Mouse (Mus musculus) embryo, embryonic 10.5 days (tissue): Measurements from ENCODE around the gene Usp32.
A peak's percentile ranks its signal among the peaks of the same experiment; 100 is the strongest.

Source experiments
- DNase-seq: peaks from one replicate; pipeline ENCODE4 v3.0.0-alpha.2; 2015; ENCODE audit warnings: low spot score

Usp32 gene

DNA sequence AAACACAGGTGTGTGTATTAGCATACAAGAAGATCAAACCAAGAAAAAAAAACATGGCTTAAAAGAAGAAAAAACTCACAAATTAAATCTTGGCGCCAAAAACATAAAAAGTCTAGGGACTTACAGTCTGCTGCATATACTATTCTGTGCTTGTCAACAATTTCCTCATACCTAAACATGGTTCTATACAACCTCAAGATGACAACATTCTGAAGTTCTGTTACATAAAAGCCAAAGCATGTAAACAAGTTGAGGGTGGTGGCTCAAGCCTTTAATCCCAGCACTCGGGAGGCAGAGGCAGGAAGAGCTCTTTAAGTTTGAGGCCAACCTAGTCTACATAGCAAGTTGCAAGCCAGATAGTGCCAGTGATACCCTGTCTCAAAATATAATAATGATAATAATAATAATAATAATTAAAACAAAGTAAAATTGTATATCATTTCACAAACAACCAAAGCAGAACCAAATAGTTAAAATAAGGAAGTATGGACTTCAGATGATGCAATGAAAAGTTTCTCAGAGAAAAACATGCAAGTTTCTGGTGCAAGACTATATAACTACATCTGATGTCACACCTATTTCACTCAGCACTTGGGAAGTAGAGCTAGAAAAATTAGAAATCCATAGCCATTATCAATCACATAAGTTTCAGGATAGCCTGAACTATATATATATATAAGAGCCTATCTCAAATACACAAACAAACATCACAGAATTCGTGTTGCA is 16.5 kb downstream of the Usp32 start:
- DNase-seq = no peak

DNA sequence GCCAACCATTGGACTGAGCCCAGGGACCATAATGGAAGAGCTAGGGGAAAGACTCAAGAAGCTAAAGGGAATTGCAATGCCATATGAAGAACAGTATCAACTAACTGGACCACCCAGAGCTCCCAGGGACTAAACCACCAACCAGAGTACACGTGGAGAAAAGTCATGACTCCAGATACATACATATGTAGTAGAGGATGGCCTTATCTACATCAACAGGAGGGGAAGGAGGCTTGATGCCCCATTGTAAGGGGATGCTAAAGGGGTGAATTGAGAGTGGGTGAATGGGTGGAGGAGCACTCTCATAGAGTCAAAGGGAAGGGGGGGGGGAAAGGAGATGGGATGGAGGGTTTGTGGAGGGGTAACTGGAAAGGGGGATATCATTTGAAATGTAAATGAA is 17.9 kb downstream of the Usp32 start:
- no peak for DNase-seq

DNA sequence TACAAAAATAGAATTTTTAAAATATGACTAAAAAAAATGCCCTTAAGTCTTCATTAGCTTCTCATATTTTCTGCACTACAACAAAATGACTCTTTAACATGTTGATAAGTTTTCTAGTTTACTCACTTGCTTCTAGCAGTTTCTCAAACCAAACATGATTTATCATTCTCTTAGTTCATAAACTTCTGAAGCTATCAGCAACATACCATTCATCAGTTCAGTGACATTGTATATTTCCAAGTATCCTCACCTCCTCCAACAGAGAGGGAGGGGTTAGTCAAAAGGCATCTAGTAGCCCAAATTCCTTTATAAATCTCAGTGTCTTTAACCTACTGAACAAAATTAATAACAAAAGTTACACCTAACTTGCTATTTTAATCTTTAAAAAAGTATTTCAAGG is 22.8 kb downstream of the Usp32 start:
- no peak for DNase-seq

DNA sequence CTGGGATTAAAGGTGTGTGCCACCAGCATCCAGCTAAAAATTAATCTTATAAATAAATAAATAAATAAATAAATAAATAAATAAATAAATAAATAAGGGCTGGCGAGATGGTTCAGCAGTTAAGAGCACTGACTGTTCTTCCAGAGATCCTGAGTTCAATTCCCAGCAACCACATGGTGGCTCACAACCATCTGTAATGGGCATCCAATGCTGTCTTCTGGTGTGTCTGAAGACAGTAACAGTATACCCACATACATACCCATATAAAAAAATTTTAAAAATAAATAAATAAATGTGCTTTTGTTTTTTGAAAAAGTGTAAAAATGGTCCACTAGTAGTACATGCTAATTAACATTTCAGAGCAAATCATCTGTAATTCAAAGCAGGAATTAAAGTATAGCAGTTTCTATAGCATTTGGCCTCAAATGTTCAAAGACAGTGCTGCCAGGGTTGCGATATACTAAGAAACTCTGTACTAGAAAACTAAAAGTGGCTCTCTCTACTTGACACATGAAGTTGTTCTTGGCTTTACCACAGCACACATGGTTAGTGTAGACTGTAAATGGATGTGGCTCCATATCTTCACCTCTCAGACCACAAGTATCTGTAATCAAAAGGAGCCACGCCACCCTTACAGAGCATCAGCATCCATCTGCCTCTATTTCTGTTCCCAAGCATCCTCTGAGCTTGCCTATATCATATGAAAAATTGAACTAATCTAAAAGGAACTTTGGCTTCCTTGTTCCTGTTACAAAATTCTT is 23.7 kb downstream of the Usp32 start:
- DNase-seq = no peak

DNA sequence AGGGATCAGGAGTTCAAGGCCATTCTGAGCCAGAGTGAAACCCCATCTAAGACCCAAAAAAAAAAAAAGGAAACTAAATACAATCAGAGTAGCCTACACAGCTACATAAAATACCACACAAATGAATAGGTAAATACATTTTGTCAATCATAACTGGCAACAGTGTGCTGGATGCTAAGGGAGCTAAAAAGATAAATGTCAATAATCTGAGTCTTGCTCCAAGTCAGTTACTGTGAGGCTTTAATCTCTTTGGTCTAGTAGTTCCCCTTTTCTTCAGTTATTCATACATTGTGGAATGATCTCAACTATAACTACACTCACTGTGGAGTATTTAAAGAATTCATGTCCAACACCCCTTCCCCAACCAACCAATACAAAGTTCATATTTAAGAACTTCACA is 30.0 kb downstream of the Usp32 start:
- DNase-seq = no peak

DNA sequence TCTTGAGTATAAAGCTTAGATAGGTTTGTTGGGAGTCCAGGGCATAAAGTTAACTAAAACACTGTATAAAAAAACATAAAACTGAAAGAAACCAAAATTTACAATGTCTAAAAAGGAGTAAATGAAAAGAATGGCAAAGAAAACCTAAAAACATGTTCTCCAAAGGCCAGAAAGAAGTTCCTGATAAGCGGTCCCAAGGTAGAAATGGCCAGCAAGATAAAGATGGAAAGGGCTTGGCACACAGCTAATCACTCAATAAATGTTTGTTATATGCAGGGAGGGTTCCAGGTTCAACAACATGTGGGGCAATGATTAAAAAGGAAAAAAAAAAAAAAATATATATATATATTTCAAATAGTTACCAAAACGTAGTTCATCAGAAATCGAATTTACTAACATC is 32.7 kb downstream of the Usp32 start:
- DNase-seq = no peak

DNA sequence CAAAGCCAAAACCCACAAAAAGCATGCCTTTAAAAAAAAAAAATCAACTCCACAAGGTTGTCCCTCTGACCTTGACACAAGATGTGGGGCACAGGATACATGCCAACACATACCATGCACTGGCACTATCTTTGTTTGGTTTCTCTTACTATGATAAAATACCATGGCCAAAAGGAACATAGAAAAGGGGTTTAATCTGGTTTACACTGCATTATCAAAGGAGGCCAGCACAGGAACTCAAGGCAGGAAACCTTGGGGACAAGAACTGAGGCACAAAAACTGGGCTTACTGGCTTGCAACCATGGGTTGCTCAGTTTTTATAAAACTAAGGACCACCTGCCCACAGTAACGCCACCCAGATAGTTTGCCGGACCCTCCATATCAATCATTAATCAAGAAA is 34.1 kb downstream of the Usp32 start:
- no peak for DNase-seq

DNA sequence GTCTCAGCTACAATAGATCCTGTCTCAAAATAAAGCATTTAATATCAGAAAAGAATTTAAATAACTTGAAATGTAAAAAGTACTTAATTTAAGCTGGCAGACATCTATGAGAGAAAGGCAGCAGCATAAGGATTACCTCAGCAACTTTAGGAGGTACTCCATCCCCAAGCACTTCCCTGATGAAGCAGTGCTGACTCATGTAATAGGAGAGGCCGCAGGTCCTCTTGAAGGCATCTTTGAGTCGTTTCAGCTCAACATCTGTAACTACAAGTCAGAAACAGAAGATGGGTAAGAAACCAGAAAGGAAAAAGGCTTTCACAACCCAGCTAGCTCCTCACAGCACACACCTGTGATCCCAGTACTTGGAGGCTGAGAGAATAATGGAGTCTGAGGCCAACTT is 36.2 kb downstream of the Usp32 start:
- no peak for DNase-seq

DNA sequence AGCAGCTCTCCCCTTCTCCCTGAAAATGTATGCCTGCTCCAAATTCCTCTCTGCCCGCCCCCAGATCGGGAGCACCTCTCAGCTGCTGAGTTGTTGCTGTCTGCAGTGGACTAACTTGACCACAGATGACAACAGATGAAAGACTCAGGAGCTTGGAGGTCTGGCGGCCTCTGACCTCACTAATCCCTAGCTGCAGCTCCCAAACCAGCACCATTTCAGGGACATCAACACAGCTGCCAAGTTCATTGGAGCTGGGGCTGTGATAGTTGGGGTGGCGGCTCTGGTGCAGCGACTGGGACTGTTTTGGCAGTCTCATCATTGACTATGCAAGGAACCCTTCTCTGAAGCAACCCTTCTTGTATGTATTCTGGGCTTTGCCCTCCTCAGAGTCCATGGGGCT is 44.8 kb downstream of the Usp32 start:
- DNase-seq = peak; percentile 21

DNA sequence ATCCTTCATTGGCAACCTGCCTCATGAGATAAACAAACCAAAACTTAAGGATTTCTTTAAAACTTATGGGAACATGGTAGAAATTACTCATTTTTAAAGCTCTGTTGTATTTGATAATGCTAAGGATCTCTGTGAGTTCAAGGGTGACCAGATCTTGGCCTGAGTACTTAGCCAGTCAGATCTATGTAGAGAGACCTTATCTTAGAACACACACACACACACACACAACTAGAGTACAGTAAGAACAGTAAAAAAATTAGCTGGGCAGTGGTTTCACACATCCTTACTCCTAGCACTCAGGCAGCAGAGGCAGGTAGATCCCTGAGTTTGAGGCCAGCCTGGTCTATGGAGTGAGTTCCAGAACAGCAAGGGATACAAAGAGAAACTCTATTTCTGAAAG is 53.7 kb downstream of the Usp32 start:
- DNase-seq = no peak

DNA sequence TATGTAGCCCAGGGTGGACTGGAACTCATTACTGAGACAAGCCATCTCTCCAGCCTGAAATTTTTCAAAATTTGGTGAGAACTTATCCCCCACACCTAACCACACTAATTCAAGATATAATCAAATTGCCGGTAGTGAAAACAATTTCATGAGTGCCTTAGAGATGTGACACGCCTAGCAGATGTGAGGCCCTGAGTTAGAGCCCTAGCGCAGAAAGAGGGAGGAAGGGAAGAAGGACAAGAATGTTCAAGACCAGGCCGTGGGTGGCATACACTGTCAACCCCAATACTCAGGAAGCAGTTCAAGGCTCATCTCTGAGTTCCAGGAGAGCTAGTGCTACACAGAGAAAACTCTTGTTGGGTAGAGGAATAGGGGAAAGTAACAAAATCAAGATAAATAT is 72.1 kb downstream of the Usp32 start:
- no peak for DNase-seq

DNA sequence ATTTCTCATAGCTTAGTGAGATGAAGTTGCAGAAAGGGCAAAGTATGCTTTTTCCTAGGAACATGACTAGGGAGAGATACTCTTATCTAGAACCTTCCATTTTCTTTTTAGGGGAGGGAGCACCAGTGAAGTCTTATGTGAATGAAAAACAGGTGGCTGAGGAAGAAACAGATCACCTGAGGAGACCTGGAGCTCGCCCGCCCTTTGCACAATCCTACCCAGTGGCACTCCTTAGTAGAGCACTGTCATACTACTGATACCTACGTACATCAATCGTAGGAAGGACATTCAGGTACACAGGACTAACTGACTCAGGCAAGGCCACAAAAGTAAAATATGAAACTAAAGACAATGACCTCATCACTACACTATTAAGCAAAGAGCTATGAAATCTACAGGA is 81.4 kb downstream of the Usp32 start:
- no peak for DNase-seq

DNA sequence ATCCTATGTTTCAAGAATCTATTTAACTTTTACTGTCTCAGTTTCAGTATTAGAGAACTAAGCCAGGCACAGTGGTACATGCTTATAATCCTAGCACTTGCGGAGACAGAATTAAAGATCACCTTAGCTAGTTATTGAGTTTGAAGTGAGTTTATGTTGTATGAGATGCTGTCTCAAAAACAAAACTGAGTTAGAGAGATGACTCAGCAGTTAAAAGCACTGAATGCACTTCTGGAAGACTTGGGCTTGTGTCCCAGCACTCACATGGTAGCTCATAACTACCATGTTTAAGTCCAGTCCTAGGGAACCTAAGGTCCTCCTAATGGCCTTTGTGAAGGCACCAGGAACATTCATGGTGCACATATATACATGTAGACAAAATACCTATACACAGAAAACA is 82.4 kb downstream of the Usp32 start:
- no peak for DNase-seq

DNA sequence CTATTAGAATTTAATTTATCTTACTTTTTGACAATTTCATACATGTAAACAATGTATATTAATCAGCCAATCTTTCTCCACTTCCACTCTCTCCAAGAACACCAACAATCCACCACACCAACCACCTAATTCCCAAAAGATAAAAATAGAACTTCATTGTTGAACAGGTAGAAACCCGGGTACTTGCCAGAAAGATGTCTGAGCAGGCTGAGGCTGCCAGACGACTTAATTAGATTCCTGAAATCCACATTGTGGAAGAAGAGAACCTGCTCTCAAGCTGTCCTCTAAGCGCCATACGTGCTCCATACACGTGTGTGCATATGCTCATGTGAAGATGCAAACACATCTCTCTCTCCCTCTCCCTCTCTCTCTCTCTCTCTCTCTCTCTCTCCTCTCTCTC is 83.1 kb downstream of the Usp32 start:
- DNase-seq = no peak

DNA sequence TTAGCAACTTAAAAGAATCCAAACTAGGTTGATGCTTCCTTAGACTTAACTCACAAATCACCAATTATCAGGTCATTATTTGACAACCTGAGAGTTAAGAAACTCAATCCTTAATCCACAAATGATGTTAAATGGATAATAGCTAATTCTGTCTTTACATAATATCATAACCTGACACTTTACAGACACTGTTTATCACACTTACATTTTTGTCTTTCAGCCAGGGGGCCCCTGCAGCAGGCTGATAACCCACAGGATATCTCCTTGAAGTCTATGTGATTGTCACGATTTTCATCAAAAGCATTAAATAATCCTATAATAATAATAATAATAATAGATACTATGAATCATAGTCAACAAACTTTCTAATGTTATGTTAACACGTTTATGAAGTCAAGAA is 84.4 kb downstream of the Usp32 start:
- DNase-seq = no peak

DNA sequence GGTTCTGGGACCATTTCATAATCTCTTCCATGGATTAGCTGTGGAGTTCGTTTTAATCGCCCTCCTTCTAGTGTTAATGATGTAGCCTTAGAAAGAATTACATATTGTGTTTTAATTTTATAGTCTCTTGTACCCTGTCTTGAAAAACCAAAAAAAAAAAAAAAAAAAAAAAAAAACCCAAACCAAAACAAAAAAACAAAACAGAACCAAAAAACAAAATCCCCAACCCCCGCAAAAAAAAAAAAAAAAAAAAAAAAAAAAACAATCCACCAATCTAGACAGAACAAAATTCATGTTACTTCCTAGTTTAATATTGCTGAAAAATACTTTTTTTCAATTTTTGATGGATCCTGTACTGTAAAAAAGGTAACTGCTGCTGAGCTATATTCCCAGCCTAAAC is 100.7 kb downstream of the Usp32 start:
- DNase-seq = no peak

DNA sequence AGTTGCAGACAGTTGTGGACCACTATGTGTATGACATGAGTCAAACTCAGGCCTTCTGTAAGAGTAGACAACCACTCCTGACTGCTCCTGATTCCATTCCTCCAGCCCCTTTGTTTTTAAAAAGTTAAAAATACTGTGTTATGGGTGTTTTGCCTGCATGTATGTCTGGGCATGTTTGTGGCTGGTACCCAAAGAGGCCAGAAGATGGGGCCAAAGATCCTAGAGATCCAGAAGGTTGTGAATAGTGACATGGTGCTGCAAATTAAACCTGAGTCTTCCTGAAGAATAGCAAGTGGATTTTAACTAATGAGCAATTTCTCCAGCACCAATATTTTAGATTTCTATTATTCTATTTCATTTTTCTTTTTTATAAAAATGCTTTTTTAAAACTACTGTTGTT is 126.8 kb downstream of the Usp32 start:
- peak; percentile 13 for DNase-seq

DNA sequence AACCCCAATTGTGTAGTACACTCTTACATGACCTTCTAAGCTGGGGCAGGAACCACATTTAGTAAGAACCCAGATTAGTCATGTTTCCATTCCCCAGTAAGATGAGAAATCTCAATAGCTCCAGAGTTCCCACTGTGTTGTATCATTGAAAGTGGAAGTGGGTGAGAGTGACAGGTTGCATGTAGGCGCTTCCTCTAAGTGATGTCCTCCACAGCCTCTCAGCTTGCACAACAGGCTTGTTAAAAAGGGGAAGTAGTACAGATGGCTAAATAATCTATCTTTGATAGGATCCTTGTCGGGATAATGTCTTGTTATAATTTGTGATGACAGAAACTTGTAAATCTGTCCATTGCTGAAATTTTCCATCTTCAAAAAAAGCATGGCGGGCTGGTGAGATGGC is 136.4 kb downstream of the Usp32 start:
- DNase-seq = no peak

DNA sequence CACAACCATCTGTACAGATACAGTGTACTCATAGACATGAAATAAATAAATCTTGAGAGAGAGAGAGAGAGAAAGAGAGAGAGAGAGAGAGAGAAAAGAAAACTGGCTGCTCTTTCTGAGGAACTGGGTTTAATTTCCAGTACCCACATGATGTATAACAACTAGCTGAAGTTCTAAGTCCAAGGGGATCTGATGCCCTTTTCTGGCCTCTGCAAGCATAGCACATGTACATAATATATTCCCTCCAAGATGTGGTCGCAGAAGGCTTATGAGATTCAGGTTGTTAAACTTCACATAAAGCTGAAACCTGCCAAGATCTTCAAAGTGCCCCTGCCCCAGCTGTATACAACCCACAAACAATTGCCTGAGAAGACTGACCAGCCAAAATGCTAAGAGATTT is 144.7 kb downstream of the Usp32 start:
- no peak for DNase-seq

DNA sequence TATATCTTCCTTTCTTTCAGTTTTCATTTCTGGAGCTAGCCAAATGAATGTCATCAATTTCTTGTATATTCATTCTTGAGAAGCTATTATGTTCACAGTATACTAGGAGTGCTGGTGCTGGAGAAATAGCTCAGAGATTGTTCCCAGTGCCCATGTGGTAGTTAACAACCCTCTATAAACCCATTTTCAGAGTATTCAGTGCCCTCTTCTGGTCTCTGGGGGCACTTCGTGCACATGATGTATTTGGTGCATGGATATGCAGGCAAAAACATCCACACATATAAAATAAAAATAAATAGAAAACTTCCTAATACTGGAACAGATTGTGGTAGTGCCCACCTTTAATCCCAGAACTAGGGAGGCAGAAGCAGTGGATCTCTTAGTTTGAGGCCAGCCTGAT is 147.0 kb downstream of the Usp32 start:
- no peak for DNase-seq

DNA sequence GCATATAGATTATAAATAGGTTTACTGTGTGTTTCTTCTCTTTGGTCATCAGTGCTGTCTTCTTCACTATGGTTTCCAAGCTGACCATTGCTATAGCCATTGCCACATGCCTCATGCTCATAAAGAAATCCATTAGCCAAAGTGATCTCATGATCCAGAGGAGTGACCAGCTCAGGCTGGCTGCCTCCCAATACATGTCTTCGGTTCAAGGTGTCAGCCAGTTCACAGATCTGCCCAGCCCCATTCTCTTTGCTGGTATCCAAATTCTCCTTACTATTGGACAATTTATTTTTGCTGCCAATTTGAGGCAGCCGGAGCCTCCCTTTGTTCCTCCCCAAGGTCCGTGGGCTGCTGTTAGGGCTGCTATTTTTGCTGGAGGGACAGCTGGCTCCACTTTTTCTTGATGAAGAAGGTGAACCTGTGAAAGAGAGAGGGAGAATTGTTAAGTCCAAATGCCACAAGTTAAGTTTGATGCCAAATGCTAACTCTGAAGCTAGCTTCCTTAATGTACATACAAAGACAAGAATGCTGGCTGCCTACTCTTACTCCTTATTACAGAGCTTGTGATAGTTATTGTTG is 151.5 kb downstream of the Usp32 start:
- DNase-seq = no peak

DNA sequence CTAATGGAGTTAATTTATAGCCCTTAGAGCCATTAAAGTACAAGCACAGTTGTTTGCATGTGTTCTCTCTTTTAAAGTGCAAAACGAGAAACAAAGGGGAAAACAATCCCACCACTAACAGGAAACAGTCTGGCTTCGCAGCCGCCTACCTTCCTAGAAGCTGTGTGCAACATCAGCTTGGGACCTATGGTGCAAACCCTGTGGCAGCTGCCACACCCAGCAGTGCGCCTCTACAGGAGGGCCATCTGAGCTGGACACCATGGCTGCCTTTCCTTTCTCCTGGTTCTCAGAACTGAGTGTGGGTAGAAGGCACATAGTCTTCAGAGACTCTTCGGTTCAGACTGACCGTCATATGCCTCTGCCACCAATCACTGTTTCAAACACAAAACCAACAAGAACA is 154.5 kb downstream of the Usp32 start:
- DNase-seq = no peak

DNA sequence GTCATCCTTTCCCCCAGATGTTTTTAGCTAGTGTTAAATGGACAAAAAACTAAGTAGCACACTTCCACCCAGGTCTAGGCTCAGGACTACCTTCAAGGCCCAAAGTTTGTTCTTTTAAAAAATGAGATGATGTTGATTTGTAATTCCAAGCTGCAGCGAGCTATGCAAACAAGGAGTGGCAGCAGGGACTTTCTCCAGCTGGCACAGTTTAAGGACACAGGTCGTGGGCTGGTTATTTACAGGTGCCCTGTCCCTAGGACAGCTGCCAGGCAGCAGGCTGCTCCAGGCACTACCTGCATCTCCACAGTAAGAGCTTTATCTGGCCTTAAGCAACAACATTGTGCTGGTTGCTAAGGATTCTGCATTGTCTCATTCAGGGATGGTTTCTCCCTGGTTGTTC is 159.3 kb downstream of the Usp32 start:
- DNase-seq = no peak

DNA sequence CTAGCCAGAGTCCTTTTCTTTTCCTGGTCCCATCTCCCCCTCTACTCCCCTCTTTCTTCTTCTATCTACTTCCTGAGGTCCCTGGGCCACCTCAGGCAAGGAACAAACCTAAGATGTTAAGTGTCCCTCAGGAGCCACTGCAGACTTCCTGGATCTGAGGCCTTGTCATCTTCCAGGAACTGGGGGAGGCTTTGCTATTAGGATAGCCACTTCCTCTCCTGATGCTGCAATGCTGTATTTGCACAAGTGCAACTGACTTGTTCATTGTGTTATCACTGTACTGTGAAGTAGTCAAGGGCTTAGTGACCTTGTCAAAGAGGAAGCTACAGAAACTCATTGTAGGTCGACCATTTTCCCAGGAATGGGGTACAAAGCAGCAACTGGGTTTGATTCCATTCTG is 160.6 kb downstream of the Usp32 start:
- no peak for DNase-seq
